Mouse (Mus musculus): ENCODE measurements at regions not wholly inside any gene's neighbourhood (a gene's known extent, or its start where the extent isn't known, plus 50 kb on each side); places are given as distances from the start of the nearest gene placed in this dataset.
"Not testable (repeated sequence)": the region's sequence is repeated elsewhere in the genome, so short reads cannot be mapped to it uniquely, and the experiment has no call there.

- H3K4me2 ChIP-seq; H3K36me3 ChIP-seq; H3K4me3 ChIP-seq (replicated peaks); H3K27ac ChIP-seq; H3K9ac ChIP-seq (replicated peaks); H3K9me3 ChIP-seq; H3K27me3 ChIP-seq; ATAC-seq (ENCODE audit: insufficient number of reproducible peaks, insufficient read depth, low FRiP score, low TSS enrichment, low read depth); H3K4me1 ChIP-seq (replicated peaks): not testable (repeated sequence)
- WGBS, result 60% methylated on average over 4 of the region's 4 CpGs
These were observed 102.8 kb upstream of the Ube2dnl1 start for GRCm38 (mm10) chrX:114802061-114802460.

- Histone ChIP-seq H3K4me2 (no peak overlapping the region), H3K27me3 (no peaks in the 10 kb centered on the region), H3K9me3 (no peaks in the 10 kb centered on the region), H3K36me3 (no peaks in the 10 kb centered on the region), H3K4me1 (replicated peaks) (no peaks in the 10 kb centered on the region), H3K27ac (peak overlapping the region; percentile 35; the same call in 1 of the 2 replicates), H3K4me3 (replicated peaks) (no peak overlapping the region), H3K9ac (replicated peaks) (no peak overlapping the region)
- ATAC-seq (ENCODE audit: insufficient number of reproducible peaks, insufficient read depth, low FRiP score, low TSS enrichment, low read depth), result peak; percentile 81
- WGBS, result 23% methylated on average over 4 of the region's 4 CpGs
These were observed 88.5 kb upstream of the Ube2dnl1 start for GRCm38 (mm10) chrX:114816267-114816666.

DNA sequence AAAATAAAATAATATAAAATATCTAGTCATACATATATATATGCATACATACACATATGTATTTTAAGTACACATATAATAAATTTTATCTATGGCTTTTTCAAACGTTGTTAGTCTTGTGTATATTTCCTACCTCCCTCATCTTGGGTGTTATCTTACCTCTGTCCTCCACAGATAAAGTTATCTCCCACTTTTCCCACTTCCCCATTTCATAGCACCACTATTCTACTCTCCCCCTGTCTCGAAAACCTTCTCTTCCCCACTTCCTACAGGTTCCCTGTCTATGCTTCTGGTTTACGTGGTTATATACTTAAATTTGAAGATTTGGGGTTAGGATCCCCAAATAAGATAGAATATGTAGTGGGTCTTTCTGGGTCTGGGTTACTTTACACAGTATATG, 67.9 kb upstream of the Ube2dnl1 start:
- Histone ChIP-seq H3K9me3 (no peaks in the 10 kb centered on the region), H3K27ac (no peak overlapping the region), H3K36me3 (no peaks in the 10 kb centered on the region), H3K9ac (replicated peaks) (no peak overlapping the region), H3K4me3 (replicated peaks) (no peak overlapping the region), H3K27me3 (no peaks in the 10 kb centered on the region), H3K4me2 (no peak overlapping the region), H3K4me1 (replicated peaks) (no peaks in the 10 kb centered on the region)
- ATAC-seq (ENCODE audit: insufficient number of reproducible peaks, insufficient read depth, low FRiP score, low TSS enrichment, low read depth), result no peak
- 65% methylated on average over 3 of the region's 3 CpGs for WGBS

DNA sequence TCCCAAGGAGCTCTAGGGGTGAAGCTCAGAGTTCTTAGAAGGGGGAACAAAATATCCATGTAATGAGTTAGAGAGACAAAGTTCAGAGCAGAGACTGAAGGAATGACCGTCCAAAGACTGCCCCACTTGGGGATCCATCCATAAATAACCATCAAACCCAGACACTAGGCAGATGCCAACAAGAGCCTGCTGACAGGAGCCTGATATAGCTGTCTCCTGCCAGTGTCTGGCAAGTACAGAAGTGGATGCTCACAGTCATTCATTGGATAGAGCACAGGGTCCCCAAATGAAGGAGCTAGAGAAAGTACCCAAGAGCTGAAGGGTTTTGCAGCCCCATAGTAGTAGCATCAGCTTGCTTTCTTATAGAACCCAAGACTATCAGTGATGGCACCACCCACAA, 61.3 kb upstream of the Ube2dnl1 start:
- no peak overlapping the region for H3K27ac ChIP-seq
- H3K36me3 ChIP-seq, result no peaks in the 10 kb centered on the region
- H3K4me2 ChIP-seq, result no peak overlapping the region
- no peak for ATAC-seq (ENCODE audit: insufficient number of reproducible peaks, insufficient read depth, low FRiP score, low TSS enrichment, low read depth)
- WGBS, result 71% methylated on average over 1 of the region's 1 CpGs
- H3K27me3 ChIP-seq, result no peaks in the 10 kb centered on the region
- H3K4me1 ChIP-seq (replicated peaks), result no peaks in the 10 kb centered on the region
- H3K9ac ChIP-seq (replicated peaks), result no peak overlapping the region
- no peak overlapping the region for H3K4me3 ChIP-seq (replicated peaks)
- no peaks in the 10 kb centered on the region for H3K9me3 ChIP-seq
